ENCODE assay signal across 26 mouse cellular contexts in genomic region chr5:66406431-66406830, GRCm38 (mm10).
DNase-seq lines count a peak whose midpoint lies in the region; ATAC-seq and TF ChIP-seq lines count a peak whose summit lies in the region.
"Had no signal": no experiment of that assay in that cellular context is flagged by ENCODE, and none has a peak within 500 bp of the region (broad histone marks: within the 10 kb centered on the region; RNA-seq: fewer than 3 reads in every experiment).

No protein-coding gene starts in this region.

- no peak for DNase-seq in heart, embryonic 10.5 days (ENCODE audit: low spot score)
- DNase-seq in heart, postnatal 36 days, result no peak
- no peak for DNase-seq in heart, postnatal 0 days (ENCODE audit: low spot score)
- DNase-seq in heart, adult 9 months (ENCODE audit: low spot score in 2 of 2), result no peak
- DNase-seq in kidney, adult 9 months, result peak; percentile 73
- DNase-seq in yolk sac, embryonic 10.5 days (ENCODE audit: low spot score), result peak; percentile 20
- no peak for DNase-seq in lung, postnatal 36 days
- DNase-seq: adrenal gland, postnatal 10 days; cerebellum, adult 9-10 months; embryo, embryonic 11 days; gastrocnemius, adult 2 months; gastrocnemius, postnatal 36 days; right cerebral cortex, postnatal 4 days; thymus, adult 2 months; thymus, postnatal 36 days had no signal

- WGBS in heart, embryonic 10.5 days, result 90% methylated on average over 7 of the region's 7 CpGs
- 91% methylated on average over 7 of the region's 7 CpGs for WGBS in heart, postnatal 0 days
- WGBS in kidney, embryonic 15.5 days, result 81% methylated on average over 7 of the region's 7 CpGs

- H3K9me3 ChIP-seq in heart, embryonic 10.5 days, result no peaks in the 10 kb centered on the region
- H3K9me3 ChIP-seq in heart, postnatal 0 days (replicated peaks; ENCODE audit: control insufficient read depth, low read length), result no peaks in the 10 kb centered on the region
- no peaks in the 10 kb centered on the region for H3K9me3 ChIP-seq in kidney, embryonic 15.5 days (replicated peaks)
- H3K9me3 ChIP-seq: intestine, embryonic 15.5 days; limb, embryonic 12.5 days; lung, embryonic 15.5 days had no signal

- ATAC-seq in heart, postnatal 0 days (ENCODE audit: insufficient read depth, low read depth), result no peak
- ATAC-seq in kidney, embryonic 15.5 days (replicated peaks; ENCODE audit: low FRiP score), result no peak
- ATAC-seq: forebrain, embryonic 16.5 days; hindbrain, postnatal 0 days; intestine, embryonic 15.5 days; midbrain, embryonic 16.5 days had no signal

- H3K4me3 ChIP-seq in heart, embryonic 10.5 days, result no peak overlapping the region
- H3K4me3 ChIP-seq in heart, postnatal 0 days (ENCODE audit: low read depth, low read length), result no peak overlapping the region
- H3K4me3 ChIP-seq in kidney, embryonic 15.5 days (replicated peaks), result no peak overlapping the region
- H3K4me3 ChIP-seq: erythroblast, embryonic 14.5 days; gastrocnemius, adult 2 months; intestine, embryonic 15.5 days; limb, embryonic 12.5 days; lung, embryonic 15.5 days had no signal

- no peak for TF ChIP-seq CTCF in heart, postnatal 0 days (IDR thresholded peaks at IDR 0.05; ENCODE audit: low read depth)

- H3K27me3 ChIP-seq in heart, embryonic 10.5 days (ENCODE audit: insufficient read depth, poor library complexity, severe bottlenecking), result no peaks in the 10 kb centered on the region
- H3K27me3 ChIP-seq in heart, postnatal 0 days (ENCODE audit: control insufficient read depth, insufficient read depth, low read length), result no peaks in the 10 kb centered on the region
- H3K27me3 ChIP-seq in kidney, embryonic 15.5 days, result no peaks in the 10 kb centered on the region
- H3K27me3 ChIP-seq: intestine, embryonic 15.5 days; limb, embryonic 12.5 days; lung, embryonic 15.5 days; Patski had no signal

- peak overlapping the region; percentile 65; the same call in 1 of the 2 replicates for H3K27ac ChIP-seq in heart, embryonic 10.5 days
- H3K27ac ChIP-seq in heart, postnatal 0 days (ENCODE audit: low read depth), result 0 out of 2 replicates have a peak overlapping the region, but pooled peaks have one; percentile 3
- H3K27ac ChIP-seq in kidney, embryonic 15.5 days, result no peak overlapping the region
- H3K27ac ChIP-seq: hindbrain, postnatal 0 days; intestine, embryonic 15.5 days; lung, embryonic 15.5 days had no signal

- H3K4me2 ChIP-seq in heart, postnatal 0 days (ENCODE audit: low read depth, low read length), result no peak overlapping the region
- H3K4me2 ChIP-seq in kidney, embryonic 15.5 days, result no peak overlapping the region
- H3K4me2 ChIP-seq: intestine, embryonic 15.5 days; limb, embryonic 12.5 days; liver, embryonic 11.5 days; lung, embryonic 15.5 days; midbrain, embryonic 11.5 days had no signal

- H3K36me3 ChIP-seq in heart, embryonic 10.5 days, result no peaks in the 10 kb centered on the region
- no peaks in the 10 kb centered on the region for H3K36me3 ChIP-seq in heart, postnatal 0 days (replicated peaks; ENCODE audit: control insufficient read depth, insufficient read depth, low read length)
- no peaks in the 10 kb centered on the region; the same call in 1 of the 2 replicates for H3K36me3 ChIP-seq in kidney, embryonic 15.5 days
- H3K36me3 ChIP-seq: intestine, embryonic 15.5 days had no signal

- peaks cover 24% of the 10 kb centered on the region for H3K4me1 ChIP-seq in heart, embryonic 10.5 days
- peaks cover 19% of the 10 kb centered on the region for H3K4me1 ChIP-seq in heart, postnatal 0 days (ENCODE audit: control insufficient read depth, insufficient read depth)
- peaks cover 24% of the 10 kb centered on the region for H3K4me1 ChIP-seq in kidney, embryonic 15.5 days
- H3K4me1 ChIP-seq: intestine, embryonic 15.5 days; limb, embryonic 12.5 days had no signal

- H3K9ac ChIP-seq in heart, postnatal 0 days (replicated peaks; ENCODE audit: low read depth, low read length), result no peak overlapping the region
- no peak overlapping the region for H3K9ac ChIP-seq in kidney, embryonic 15.5 days
- H3K9ac ChIP-seq: intestine, embryonic 15.5 days; limb, embryonic 12.5 days; lung, embryonic 15.5 days had no signal

- intact Hi-C loops in heart, postnatal 36 days (cut with DNase I), result no loop called here

- TF ChIP-seq EP300 in heart, postnatal 0 days (IDR thresholded peaks at IDR 0.05; ENCODE audit: low read depth), result no peak

Comparison
In these comparisons a context has a peak if more than half of its experiments do, and no peak if none do; other contexts are left out.
1. DNase-seq: peak in kidney, adult 9 months (single experiment) and yolk sac, embryonic 10.5 days (single experiment); none in heart, embryonic 10.5 days (single experiment), heart, postnatal 36 days (0 of 2), heart, postnatal 0 days (single experiment), heart, adult 9 months (0 of 2) and lung, postnatal 36 days (single experiment).